Mouse (Mus musculus): Measurements from ENCODE around the gene Zfp64.

DNA sequence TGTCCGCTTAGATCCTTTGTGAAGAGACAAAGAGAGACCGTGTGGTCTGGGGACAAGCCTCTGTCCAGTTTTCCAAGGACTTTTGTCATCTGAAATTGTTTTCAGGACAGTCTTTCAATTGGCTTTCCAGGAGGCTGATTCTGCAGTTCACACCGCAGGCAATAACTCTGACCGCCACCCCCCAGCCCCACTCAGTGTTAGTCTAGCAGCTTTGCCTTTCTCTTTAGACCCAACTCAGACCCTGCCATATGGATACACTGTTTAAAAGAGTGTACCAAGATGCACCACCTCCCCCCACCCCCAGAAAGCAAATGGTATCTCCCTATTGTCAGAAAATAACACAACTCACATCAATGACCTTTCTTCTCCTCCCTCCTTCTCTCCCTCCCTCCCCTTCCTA lies 35.6 kb upstream of the Zfp64 start:
- TF ChIP-seq POLR2A (IDR thresholded peaks at IDR 0.05; ENCODE audit: low read depth, low read length) = no peak
- no peak for TF ChIP-seq HCFC1 (IDR thresholded peaks at IDR 0.05; ENCODE audit: low read depth, low read length)

All from CH12.LX (cell line).